Mouse (Mus musculus) forebrain, embryonic 12.5 days (tissue): ENCODE measurements at regions not wholly inside any gene's neighbourhood (a gene's known extent, or its start where the extent isn't known, plus 50 kb on each side); places are given as distances from the start of the nearest gene placed in this dataset.

Experiments used
- ATAC-seq: fragments of 200-750 bp; cut with Nextera tagmentation; 2 replicates; pipeline ENCODE4 v1.8.0; 2017; ENCODE audit warnings: moderate TSS enrichment; ENCODE audit not compliant: low FRiP score
- H3K27ac ChIP-seq: fragments of 300-500 bp; sonication (generic); 2 replicates; pipeline ENCODE4 v1.5.1; 2016; ENCODE audit warnings: mild to moderate bottlenecking
- H3K27me3 ChIP-seq: fragments of 300-500 bp; sonication (generic); 2 replicates; pipeline ENCODE4 v1.6.1; 2016; ENCODE audit warnings: mild to moderate bottlenecking
- H3K36me3 ChIP-seq: fragments of 300-500 bp; sonication (generic); replicated peaks from 2 replicates; pipeline ENCODE4 v1.6.1; 2016; ENCODE audit warnings: mild to moderate bottlenecking
- H3K4me1 ChIP-seq: fragments of 300-500 bp; sonication (generic); 2 replicates; pipeline ENCODE4 v1.6.1; 2016
- H3K4me2 ChIP-seq: fragments of 300-500 bp; sonication (generic); 2 replicates; pipeline ENCODE4 v1.6.1; 2016; ENCODE audit warnings: mild to moderate bottlenecking, moderate library complexity
- H3K4me3 ChIP-seq: fragments of 300-500 bp; sonication (generic); replicated peaks from 2 replicates; pipeline ENCODE4 v1.5.1; 2016; ENCODE audit warnings: mild to moderate bottlenecking
- H3K9ac ChIP-seq: fragments of 300-500 bp; sonication (generic); 2 replicates; pipeline ENCODE4 v1.6.1; 2016; ENCODE audit warnings: mild to moderate bottlenecking
- H3K9me3 ChIP-seq: fragments of 300-500 bp; sonication (generic); 2 replicates; pipeline ENCODE4 v1.6.1; 2016
- WGBS: fragments of 180-500 bp; shearing (Covaris S2); methylation state at CpG from one replicate; pipeline ENCODE4 v1.1.7; 2016; 5-methylcytosine and 5-hydroxymethylcytosine counted together

DNA sequence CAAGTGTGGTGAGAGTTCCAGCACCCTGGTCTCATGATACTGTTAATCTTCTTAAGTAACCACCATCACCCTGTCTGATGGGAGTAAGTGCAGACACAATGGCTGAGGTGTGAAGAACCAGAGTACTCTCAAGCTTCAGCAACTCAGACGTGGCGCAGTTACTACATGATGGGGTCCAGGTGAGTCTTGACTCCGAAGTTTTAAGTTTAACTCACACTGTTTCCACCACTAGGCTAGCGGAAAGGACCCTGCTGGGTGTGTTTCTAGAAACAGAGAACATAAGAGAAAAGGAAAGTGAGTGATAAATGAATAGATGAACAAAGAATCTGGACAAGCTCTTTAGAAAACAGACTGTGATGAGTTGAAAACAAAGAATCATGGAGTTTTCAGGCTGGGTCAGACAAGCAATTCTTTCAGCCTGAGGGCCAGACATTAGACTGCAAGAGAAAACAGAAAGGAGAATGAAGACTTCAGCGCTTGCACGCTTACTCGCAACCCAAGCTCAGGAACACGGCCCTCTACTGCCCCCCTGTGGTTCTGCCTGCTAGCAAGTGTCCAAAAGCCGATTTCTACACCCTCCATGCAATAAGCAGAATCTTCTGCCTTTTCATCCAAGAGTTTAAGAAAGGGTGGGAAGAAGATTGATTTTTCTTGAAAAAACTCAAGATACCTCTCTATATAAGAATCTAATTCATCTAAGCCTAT lies 2593.6 kb upstream of the Gm6569 start:
- H3K4me2 ChIP-seq = no peak overlapping the region
- WGBS = 39% methylated on average over 9 of the region's 9 CpGs

DNA sequence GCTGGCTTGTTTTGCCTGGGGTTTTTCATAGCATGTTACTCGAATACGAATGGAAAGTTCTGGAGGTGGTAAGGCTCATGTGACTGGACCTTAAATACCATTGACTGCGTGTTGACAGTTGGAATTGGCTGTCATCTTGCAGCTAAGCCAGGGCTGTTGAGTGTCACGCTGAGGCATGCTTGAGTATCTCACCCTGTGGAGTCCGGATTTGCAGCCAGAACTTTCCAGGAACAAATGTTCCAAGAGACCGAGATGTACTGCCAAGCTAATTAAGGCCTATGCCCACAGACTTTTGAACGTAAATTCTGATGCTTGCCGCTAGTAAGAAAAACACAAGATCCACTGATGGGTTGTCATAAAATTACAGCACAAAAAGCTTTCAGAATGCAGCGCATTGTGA lies 2590.8 kb upstream of the Gm6569 start:
- Histone ChIP-seq H3K9me3 (no peaks in the 10 kb centered on the region), H3K27me3 (no peaks in the 10 kb centered on the region), H3K4me2 (no peak overlapping the region), H3K4me1 (no peaks in the 10 kb centered on the region), H3K27ac (no peak overlapping the region), H3K36me3 (no peaks in the 10 kb centered on the region), H3K4me3 (no peak overlapping the region), H3K9ac (no peak overlapping the region)
- WGBS = 88% methylated on average over 9 of the region's 9 CpGs
- ATAC-seq = no peak

More for the DNA sequence above, 2593.6 kb upstream of the Gm6569 start:
- Histone ChIP-seq H3K4me3 (no peak overlapping the region), H3K27me3 (no peaks in the 10 kb centered on the region), H3K9me3 (no peaks in the 10 kb centered on the region), H3K9ac (no peak overlapping the region), H3K27ac (no peak overlapping the region), H3K4me1 (no peaks in the 10 kb centered on the region), H3K36me3 (no peaks in the 10 kb centered on the region)
- peak; percentile 85 for ATAC-seq

GRCm38 (mm10) chr15:71275876-71276565 lies 2558.3 kb upstream of the Gm6569 start:
- no peak for ATAC-seq
- Histone ChIP-seq H3K9ac (no peak overlapping the region), H3K27ac (no peak overlapping the region), H3K4me3 (no peak overlapping the region), H3K4me1 (no peaks in the 10 kb centered on the region), H3K4me2 (no peak overlapping the region), H3K27me3 (no peaks in the 10 kb centered on the region), H3K36me3 (no peaks in the 10 kb centered on the region), H3K9me3 (no peaks in the 10 kb centered on the region)
- 89% methylated on average over 2 of the region's 2 CpGs for WGBS

DNA sequence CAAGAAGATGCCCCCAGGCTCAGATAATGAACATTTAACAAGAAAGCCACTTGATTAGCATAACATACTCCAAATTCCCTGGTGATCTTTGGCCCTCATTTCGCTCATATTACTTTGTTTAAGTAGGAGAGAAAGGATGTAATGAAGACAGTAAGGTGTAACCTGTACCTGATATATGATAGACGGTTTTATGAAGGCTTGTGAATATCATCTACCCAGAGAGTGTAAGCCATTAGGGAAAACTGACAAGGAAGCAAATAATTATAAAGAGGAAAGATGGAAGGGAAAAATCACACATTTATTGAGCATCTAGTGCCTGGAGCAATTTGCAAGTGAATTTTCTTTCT lies 2557.8 kb upstream of the Gm6569 start:
- Histone ChIP-seq H3K4me1 (no peaks in the 10 kb centered on the region), H3K4me2 (no peak overlapping the region), H3K9ac (no peak overlapping the region), H3K9me3 (no peaks in the 10 kb centered on the region), H3K27ac (no peak overlapping the region), H3K27me3 (no peaks in the 10 kb centered on the region), H3K4me3 (no peak overlapping the region), H3K36me3 (no peaks in the 10 kb centered on the region)
- no peak for ATAC-seq
- WGBS = 82% methylated on average over 2 of the region's 2 CpGs

DNA sequence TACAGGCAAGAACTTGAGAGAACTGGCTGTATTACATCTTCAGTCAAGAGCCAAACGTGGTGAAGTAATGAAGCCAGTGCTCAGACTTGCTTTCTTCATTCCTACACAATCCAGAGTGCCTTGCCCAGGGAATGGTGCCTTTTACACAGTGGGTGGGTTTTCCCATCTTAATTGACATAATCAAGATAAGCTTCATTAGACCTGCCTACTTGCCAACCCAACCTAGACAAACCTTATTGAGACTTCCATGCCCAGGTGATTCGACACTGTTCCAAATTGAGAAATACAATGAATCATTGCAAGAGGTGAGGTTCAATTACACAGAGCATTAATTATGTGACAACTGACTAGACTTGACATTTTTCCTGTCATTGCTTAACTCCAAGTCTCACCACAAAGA lies 2557.0 kb upstream of the Gm6569 start:
- no peaks in the 10 kb centered on the region for H3K36me3 ChIP-seq
- no peak overlapping the region for H3K4me3 ChIP-seq
- H3K27ac ChIP-seq = no peak overlapping the region
- no peaks in the 10 kb centered on the region for H3K9me3 ChIP-seq
- WGBS = 80% methylated on average over 2 of the region's 2 CpGs
- H3K4me2 ChIP-seq = no peak overlapping the region
- H3K9ac ChIP-seq = no peak overlapping the region
- no peaks in the 10 kb centered on the region for H3K4me1 ChIP-seq
- ATAC-seq = no peak
- no peaks in the 10 kb centered on the region for H3K27me3 ChIP-seq

DNA sequence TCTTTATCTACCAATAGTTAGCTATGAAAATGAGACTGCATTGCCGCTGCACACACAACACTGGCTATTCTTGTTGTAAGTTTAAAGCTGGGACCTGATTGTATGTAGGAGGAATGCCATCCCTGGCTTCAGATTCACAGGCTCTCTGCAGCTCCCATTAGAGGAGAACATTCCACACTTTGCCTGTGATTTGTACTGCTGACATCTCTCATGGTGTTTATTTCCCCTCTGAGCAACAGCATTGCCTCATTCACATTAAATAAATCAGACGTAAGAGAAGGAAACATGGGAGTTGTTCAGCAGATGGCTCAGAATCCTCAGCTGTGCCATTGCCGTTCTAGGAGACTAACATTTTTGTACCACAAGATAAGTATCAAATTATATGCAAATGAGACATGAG lies 2550.6 kb upstream of the Gm6569 start:
- ATAC-seq = no peak
- 94% methylated on average over 3 of the region's 3 CpGs for WGBS

GRCm38 (mm10) chr15:71302541-71302940 lies 2531.8 kb upstream of the Gm6569 start:
- Histone ChIP-seq H3K4me3 (no peak overlapping the region), H3K4me1 (no peaks in the 10 kb centered on the region), H3K4me2 (no peak overlapping the region), H3K27me3 (no peaks in the 10 kb centered on the region), H3K9ac (no peak overlapping the region), H3K36me3 (no peaks in the 10 kb centered on the region), H3K9me3 (no peaks in the 10 kb centered on the region), H3K27ac (no peak overlapping the region)
- ATAC-seq = no peak

More for the DNA sequence above, 2550.6 kb upstream of the Gm6569 start:
- H3K27me3 ChIP-seq = no peaks in the 10 kb centered on the region
- no peaks in the 10 kb centered on the region for H3K9me3 ChIP-seq
- no peak overlapping the region for H3K4me3 ChIP-seq
- H3K9ac ChIP-seq = no peak overlapping the region
- H3K36me3 ChIP-seq = no peaks in the 10 kb centered on the region
- H3K27ac ChIP-seq = no peak overlapping the region
- no peak overlapping the region for H3K4me2 ChIP-seq
- H3K4me1 ChIP-seq = no peaks in the 10 kb centered on the region

DNA sequence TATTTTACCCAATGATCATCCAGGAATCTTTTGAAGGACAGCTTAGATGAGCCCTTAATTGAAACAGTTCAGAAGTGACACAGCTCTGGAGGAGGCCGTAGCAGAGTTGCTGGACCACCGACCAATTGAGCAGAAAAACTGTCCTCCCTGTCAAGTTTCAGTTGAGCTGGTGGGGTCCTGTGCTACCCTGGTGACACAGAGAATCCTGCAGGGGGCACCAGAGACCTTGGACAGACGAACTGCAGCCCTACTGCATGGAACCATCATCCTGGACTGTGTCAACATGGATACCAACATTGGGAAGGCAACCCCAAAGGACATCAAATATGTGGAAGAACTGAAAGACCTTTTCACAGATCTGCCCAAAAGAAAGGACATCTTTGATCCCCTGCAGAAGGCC lies 2524.1 kb upstream of the Gm6569 start:
- WGBS = 69% methylated on average over 3 of the region's 3 CpGs
- Histone ChIP-seq H3K9me3 (no peaks in the 10 kb centered on the region), H3K36me3 (no peaks in the 10 kb centered on the region), H3K4me3 (no peak overlapping the region), H3K27ac (no peak overlapping the region), H3K4me1 (no peaks in the 10 kb centered on the region), H3K4me2 (no peak overlapping the region), H3K27me3 (no peaks in the 10 kb centered on the region), H3K9ac (no peak overlapping the region)
- no peak for ATAC-seq

DNA sequence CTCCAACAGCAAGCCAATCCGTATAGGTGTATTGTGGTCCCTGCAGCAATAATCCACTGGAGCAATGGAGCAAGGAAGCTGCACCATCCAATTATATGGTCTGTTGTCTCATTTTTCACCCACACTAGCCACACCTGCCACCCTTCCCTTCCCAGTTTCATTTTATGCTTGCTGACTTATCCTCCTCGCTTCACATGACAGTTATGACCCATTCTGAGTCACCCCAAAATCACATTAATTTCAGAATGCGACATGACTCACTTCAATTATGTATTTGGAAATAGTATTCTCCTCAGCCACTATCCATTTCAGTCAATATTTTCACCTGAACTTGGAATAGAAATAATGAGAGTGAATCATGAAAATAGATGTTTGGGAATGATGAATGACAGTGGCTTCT lies 2507.8 kb upstream of the Gm6569 start:
- H3K36me3 ChIP-seq = no peaks in the 10 kb centered on the region

DNA sequence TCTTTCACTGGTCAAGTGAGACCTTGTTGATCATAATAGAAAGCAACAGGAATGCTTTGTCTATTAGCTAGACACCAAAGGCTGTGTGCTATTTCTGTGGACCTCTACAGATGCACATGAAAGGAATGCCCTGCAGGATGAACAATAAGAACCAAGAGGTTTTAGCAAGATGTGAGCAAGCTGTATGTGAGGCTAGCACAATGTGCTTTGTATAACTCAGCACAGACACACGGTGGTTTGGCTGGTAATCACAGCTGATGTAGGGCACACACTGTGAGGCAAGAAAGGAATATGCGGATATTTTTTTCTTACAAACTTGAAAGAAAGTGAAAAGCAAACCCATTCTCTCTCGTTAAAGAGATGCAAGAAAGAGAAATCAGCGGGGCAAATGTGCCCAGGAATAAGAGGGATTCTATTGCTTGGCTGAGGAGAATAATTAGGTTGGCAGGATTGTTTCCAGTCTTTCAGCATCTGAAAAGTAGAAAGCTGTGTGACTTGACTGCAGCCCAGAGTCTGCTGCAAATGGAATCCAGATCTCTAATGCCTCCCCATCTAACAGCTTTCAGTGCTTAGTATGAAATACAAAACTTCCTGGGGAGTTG lies 2476.1 kb upstream of the Gm6569 start:
- peaks cover 8% of the 10 kb centered on the region; the same call in 1 of the 2 replicates for H3K4me1 ChIP-seq
- H3K4me3 ChIP-seq = no peak overlapping the region
- no peaks in the 10 kb centered on the region for H3K27me3 ChIP-seq
- peak; percentile 57; the same call in 1 of the 2 replicates for ATAC-seq
- H3K27ac ChIP-seq = no peak overlapping the region
- 14% methylated on average over 4 of the region's 4 CpGs for WGBS
- H3K36me3 ChIP-seq = no peaks in the 10 kb centered on the region
- no peaks in the 10 kb centered on the region for H3K9me3 ChIP-seq
- H3K9ac ChIP-seq = no peak overlapping the region
- H3K4me2 ChIP-seq = no peak overlapping the region

More for the DNA sequence above, 2507.8 kb upstream of the Gm6569 start:
- ATAC-seq = no peak
- Histone ChIP-seq H3K4me2 (no peak overlapping the region), H3K4me1 (no peaks in the 10 kb centered on the region), H3K4me3 (no peak overlapping the region), H3K27me3 (no peaks in the 10 kb centered on the region), H3K27ac (no peak overlapping the region), H3K9me3 (no peaks in the 10 kb centered on the region), H3K9ac (no peak overlapping the region)
- 82% methylated on average over 3 of the region's 3 CpGs for WGBS

DNA sequence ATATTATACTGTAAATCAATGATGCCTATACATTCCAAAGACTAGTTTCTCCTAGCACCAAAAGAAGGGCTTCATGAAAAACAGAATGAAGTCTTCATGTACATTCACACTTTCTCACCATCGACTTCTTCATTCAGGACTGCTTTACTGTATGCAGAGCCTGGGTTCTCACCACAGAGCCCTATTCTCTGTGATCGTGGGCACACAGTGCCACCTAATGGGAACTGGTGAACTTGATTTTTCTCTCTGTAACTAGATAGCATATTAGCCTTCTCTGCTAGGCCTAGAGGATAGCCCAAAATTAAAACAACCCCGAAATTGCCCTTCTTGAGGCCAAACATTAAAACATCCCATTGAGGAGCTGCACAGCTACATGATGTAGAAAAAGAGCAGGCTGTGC lies 2458.6 kb upstream of the Gm6569 start:
- Histone ChIP-seq H3K9me3 (no peaks in the 10 kb centered on the region), H3K27me3 (no peaks in the 10 kb centered on the region), H3K36me3 (no peaks in the 10 kb centered on the region), H3K9ac (no peak overlapping the region), H3K4me2 (no peak overlapping the region), H3K27ac (no peak overlapping the region), H3K4me3 (no peak overlapping the region), H3K4me1 (no peaks in the 10 kb centered on the region)
- 0 out of 2 replicates have a peak, but pooled peaks have one; percentile 39 for ATAC-seq
- 45% methylated on average over 3 of the region's 3 CpGs for WGBS
